Mouse (Mus musculus): Measurements from ENCODE around the gene BC003965. TPM values are rescaled to one million over a fixed set of nuclear protein-coding genes. Genes with fewer than 3 reads are reported as not detected.

Gene BC003965
- total RNA-seq, 2 experiments from 2014 or later = 20.4 to 22.0 TPM

DNA sequence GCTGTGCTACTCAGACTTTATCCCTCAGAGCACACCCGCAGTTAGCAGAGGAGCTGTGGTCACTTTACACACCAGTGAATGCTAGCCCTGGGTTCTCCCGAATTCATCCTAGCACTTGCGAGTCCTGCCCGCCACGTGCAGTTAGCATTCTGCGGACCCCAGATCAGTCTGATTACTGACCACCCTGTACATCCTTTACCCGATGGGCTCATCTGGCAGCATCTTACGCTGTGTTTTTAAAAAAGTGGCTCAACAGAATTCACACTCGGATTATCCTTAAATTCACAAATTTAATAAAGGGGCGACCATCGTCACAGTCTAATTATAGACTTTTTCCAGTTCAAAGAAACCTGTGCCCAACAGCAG lies 3.4 kb downstream of the BC003965 start:
- Histone ChIP-seq H3K27ac (peak overlapping the region; percentile 94), H3K4me3 (peak overlapping the region; percentile 91)
- no peak for DNase-seq (ENCODE audit: low spot score in 2 of 2)
- TF ChIP-seq CTCF (conservative IDR thresholded peaks at IDR 0.05) = no peak

DNA sequence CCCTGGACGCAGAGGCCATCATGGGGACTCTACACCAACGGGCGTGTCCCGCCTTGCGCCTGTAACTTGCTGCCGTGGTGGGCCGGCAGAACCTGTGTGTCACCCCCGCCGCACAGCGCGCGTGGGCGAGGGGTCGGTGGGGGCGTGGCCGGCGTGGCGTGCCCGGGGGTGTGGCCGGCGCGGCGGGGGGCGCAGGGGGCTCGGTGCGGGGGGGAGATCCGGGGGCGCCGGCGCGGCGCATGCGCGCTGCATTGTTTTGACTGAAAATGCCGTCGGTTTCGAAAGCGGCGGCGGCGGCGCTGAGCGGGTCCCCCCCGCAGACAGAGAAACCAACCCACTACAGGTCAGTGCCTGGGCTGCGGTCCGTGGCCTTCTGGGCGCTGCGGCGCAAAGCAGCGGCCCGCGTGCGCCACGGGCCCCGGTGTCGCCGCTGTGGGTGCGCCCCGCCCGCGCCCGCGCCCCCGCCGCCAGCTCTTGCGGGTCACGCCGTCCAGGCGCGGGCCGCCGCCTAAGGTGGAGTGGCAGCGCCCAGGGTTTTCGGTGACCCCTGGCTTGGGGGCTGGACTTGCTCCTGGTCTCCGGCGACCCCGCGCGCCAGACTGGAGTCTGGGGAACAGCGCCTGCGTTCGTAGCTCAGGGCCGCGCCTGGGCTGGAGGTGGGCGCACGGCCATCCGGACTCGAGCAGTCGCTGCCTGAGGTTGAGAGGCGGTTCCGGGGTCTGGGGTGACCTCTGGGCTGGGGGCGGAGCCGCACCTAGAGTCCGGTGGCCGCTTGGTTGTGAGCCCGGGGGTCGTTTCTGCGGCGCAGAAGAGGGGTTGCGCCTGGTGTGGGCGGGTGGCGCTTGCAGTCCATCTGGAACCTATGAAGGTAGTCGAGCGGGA lies 4.0 kb downstream of the BC003965 start, which contains the start of gene Unkl:
TSS of gene Unkl (plus strand) at position 248 of the 882 bp plus-strand sequence.
- TF ChIP-seq CTCF (conservative IDR thresholded peaks at IDR 0.05) = no peak
- H3K27ac ChIP-seq = peak within 1 kb of the TSS; percentile 94
- DNase-seq (ENCODE audit: low spot score in 2 of 2) = peak; percentile 55 to 64
- peak within 1 kb of the TSS; percentile 91 for H3K4me3 ChIP-seq

DNA sequence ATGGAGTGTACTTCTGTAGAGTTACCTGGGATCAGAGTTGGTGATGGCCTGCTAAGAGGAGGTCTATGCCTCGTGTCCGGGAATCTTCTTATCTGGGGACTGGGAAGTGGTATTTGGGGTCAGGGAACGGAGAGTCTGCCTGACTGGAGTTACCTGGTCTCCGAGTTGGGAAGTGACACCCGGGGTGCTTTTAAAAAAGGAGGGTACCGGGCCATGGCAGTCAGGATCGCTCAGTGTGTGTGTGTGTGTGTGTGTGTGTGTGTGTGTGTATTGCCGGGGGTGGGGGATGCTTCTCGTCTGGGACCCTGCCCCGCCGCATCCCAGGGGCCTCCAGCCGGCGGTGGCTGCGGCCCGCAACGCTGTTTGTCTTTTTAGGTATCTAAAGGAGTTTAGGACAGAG lies 4.7 kb downstream of the BC003965 start:
- no peak for TF ChIP-seq CTCF (conservative IDR thresholded peaks at IDR 0.05)
- Histone ChIP-seq H3K4me3 (peak overlapping the region; percentile 91), H3K27ac (peak overlapping the region; percentile 94)
- no peak for DNase-seq (ENCODE audit: low spot score in 2 of 2)

DNA sequence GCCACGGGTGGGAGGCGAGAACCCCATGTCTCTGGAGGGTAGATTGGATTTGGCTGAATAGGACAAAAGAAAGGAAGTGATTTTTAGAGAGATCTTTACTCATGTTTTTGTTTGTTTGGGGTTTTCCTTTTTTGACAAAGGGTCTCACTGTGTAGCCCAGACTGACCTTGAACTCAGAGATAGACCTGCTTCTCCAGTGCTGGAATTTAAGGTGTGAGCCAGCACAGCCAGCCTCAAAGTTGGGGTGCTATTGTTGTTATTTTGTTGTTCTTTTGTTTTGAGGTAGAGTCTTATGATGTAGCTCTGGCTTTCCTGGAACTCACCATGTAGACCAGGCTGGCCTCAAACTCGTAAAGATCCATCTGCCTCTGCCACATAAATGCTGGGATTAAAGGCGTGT lies 18.0 kb downstream of the BC003965 start:
- Histone ChIP-seq H3K4me3 (no peak overlapping the region), H3K27ac (no peak overlapping the region)
- no peak for TF ChIP-seq CTCF (conservative IDR thresholded peaks at IDR 0.05)
- no peak for DNase-seq (ENCODE audit: low spot score in 2 of 2)

DNA sequence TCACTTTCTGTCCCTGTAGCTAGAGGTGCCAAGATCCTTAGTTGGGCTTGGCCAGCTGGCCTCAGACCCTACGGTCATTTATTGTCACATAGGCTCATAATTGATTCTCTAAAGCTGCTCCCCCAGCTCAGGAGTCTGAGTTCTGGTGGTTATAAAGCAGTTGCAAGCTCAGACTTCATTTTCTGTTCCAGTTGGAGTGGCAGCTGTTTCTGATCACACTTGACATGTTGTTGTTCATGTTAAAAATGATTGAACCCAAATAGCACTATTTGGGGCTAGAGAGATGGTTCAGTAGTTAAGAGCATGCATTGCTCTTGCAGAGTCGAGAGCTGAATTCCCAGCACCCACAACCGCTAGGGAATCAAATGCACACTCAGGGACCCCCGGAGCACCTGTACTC lies 25.7 kb downstream of the BC003965 start:
- DNase-seq (ENCODE audit: low spot score in 2 of 2) = peak; percentile 47 to 58
- Histone ChIP-seq H3K27ac (peak overlapping the region; percentile 85), H3K4me3 (no peak overlapping the region)
- TF ChIP-seq CTCF (conservative IDR thresholded peaks at IDR 0.05) = no peak

DNA sequence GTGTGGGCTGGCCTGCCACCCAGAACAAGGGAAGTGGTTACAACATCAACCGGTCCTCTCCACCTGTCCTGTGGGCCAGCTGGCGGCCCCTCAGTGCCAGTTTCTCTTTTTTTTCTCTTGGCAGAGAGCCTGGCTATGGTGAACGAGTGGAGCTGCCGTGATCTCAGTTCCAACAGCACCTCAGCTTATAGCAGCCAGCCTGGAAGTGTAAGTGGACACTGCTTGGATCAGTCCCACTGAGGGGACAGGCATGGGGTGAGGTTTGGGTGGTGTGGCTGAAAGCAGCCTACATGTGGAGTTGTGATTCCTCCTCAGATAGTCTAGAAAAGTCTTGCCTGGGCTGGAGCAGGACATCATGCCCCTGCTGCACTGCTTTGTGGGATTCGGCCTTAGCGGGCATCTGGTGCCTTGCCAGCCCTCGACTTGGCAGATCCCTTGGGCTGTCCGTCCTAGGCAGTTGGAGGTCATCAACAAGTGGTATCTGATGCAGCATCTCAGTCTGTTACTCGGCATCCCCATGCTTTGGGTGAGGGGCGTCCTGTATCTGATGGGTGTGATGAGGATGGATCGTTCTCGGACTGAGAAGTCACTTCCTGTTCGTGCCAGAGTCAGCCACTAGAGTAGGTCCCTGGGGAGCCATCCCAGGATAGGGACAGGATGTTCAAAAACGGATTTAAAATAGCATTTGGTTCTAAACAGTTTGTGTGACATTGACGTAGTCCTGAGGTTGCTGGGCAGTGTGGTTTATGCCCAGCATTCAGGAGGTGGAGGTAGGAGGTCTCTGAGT lies 26.5 kb downstream of the BC003965 start:
- Histone ChIP-seq H3K27ac (peak overlapping the region; percentile 85), H3K4me3 (no peak overlapping the region)
- TF ChIP-seq CTCF (conservative IDR thresholded peaks at IDR 0.05) = no peak
- peak in 1 of 2 experiments; percentile 39 for DNase-seq (ENCODE audit: low spot score in 2 of 2)

DNA sequence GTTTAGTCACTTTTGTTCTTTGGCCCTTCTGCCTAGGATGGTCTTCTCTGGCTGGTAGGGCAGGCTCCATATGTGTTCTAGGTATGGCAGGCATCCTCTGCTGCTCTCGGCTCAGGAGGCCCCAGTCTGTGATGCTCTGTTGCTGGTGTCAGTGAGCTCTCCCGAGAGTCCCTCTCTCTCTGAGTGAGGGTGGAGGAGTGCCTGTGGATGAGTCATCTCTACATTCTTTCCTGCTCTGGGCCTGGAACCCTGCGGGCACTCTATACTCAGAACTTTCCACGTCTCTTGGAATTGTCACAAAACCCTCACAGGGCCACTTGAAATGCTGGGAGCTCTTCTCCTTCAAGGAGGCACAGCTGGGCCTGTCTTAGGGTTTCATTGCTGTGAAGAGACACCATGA lies 27.4 kb downstream of the BC003965 start:
- Histone ChIP-seq H3K27ac (peak overlapping the region; percentile 85), H3K4me3 (no peak overlapping the region)
- no peak for DNase-seq (ENCODE audit: low spot score in 2 of 2)
- no peak for TF ChIP-seq CTCF (conservative IDR thresholded peaks at IDR 0.05)

DNA sequence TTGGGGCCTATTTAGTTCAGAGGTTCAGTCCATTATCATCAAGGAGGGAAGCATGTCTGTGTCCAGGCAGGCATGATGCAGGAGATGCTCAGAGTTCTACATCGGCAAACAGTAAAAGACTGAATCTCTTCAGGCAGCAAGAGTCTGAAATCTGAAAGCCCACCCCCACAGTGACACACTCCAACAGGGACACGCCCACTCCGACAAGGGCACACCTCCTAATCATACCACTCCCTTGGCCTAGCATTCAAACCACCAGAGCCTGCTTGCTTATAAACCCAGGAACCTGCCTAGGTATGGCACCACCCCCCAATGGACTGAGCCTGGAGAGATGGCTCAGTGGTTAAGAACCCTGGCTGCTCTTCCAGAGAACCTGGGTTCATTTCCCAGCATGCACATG lies 31.1 kb downstream of the BC003965 start:
- Histone ChIP-seq H3K27ac (no peak overlapping the region), H3K4me3 (no peak overlapping the region)
- no peak for TF ChIP-seq CTCF (conservative IDR thresholded peaks at IDR 0.05)
- DNase-seq (ENCODE audit: low spot score in 2 of 2) = no peak

DNA sequence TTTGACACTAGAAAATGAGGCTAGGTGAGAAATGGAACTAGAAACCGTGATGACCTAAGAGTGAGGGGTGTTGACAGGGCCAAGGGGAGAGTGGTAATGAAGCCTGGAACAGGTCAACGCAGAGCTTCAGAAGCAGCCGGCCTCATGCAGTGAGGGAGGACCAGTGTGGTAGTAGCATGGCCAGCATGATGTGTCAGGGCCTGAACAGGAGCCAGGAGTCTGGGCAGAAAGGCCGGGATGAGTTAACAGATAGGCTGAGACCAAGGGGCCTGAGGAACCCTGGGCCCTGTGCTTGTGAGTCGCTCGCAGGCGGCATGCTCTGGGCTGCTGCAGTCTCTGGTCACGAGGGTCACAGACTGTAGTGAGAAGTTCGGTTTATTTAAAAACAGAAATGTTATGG lies 34.6 kb downstream of the BC003965 start:
- H3K4me3 ChIP-seq = no peak overlapping the region
- TF ChIP-seq CTCF (conservative IDR thresholded peaks at IDR 0.05) = no peak
- DNase-seq (ENCODE audit: low spot score in 2 of 2) = no peak
- H3K27ac ChIP-seq = peak overlapping the region; percentile 20; the same call in 1 of the 2 replicates

DNA sequence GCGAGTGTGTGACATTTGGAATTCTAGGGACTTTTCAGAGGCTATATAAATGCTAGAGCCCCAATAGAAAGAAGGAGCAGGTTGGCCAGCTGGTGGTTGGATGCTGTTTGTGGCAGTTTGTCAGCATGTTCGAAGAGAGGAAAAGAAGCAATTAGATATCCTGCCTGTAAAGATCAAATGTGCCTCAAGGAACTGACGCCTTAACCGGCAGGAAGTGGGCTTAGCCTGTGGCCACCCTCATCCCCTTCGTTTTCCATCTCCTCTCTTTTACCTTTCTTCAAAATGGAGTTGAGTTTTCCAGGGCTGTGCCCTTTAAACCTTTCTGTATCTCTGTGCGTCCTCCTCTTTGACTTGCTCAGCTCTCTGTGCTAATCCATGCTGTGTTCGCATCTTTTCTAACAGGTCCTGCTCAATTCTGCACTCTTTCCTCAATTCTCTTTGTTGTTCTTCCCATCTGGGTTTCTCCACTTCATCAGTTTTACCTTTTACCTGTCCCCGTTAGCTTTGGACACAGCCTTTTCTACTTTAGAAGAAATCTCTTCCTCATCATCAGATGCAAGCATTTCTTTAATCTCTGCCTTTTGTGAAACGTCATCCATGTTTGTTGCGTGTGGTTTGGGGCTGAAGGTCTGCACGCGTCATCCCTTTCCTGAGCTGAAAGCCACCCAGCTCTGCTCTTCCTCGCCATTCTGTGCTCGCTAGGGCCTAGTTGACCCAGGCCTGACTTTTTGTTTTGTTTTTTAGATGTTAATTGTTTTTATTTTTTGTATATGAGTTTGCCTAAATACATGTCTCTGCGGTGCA lies 35.3 kb downstream of the BC003965 start:
- TF ChIP-seq CTCF (conservative IDR thresholded peaks at IDR 0.05) = no peak
- DNase-seq (ENCODE audit: low spot score in 2 of 2) = no peak
- Histone ChIP-seq H3K27ac (peak overlapping the region; percentile 20; the same call in 1 of the 2 replicates), H3K4me3 (no peak overlapping the region)

DNA sequence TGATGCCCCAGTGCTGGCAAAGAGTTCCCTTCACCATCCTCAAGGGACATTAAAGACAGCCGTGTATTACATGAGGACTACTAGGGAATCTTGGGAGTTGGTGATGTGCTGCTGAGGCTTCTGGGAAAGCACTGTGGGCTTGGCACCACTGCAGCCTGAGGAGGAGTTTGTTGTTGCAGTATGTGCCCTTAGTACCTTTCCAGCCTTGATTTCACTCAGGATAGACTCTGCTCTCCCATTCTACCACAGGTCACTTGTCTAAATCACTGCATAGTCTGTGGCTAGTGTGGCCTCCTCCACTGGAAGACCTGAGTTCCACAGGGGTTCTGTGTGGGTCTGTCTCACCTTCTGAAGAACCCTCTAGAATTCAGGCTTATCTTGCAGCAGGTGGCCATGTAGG lies 36.4 kb downstream of the BC003965 start:
- no peak for TF ChIP-seq CTCF (conservative IDR thresholded peaks at IDR 0.05)
- DNase-seq (ENCODE audit: low spot score in 2 of 2) = no peak
- peak overlapping the region; percentile 89 for H3K27ac ChIP-seq

DNA sequence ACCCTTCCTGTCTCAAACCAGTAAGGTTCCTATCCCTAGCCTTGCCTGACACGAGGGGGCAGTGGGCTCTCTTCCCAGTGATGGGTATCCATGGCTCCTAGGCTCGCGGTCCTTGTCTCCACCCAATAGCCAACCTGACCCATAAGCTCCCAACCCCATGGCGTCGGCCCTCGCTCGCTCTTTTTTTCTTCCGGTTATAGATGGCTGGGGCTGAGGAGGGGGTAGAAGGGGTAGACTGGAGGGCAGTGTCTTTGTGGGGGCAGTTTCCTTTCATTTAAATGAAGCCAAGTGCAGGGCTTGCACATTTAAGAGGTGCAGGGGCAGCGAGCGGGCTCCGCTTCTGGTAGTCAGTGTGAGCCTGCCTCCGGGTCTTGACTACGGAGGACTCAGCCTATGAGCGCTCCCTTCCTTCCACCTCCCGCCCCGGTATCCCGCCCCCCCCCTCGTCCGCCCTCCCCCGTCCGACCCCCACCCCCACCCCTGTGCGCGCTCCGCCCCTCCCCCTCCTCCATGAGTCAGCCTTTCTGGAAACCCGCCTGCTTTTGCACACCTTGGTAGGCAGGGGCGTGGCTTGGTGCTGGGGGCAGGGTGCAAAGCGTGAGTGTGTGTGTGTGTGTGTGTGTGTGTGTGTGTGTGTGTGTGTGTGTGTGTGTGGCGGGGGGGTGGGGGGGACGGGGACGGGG lies 37.6 kb downstream of the BC003965 start:
- DNase-seq (ENCODE audit: low spot score in 2 of 2) = peak in 1 of 2 experiments; percentile 58
- H3K27ac ChIP-seq = peak overlapping the region; percentile 89
- peak overlapping the region; percentile 36 for H3K4me3 ChIP-seq
- no peak for TF ChIP-seq CTCF (conservative IDR thresholded peaks at IDR 0.05)

More for the DNA sequence above, 36.4 kb downstream of the BC003965 start:
- H3K4me3 ChIP-seq = no peak overlapping the region

DNA sequence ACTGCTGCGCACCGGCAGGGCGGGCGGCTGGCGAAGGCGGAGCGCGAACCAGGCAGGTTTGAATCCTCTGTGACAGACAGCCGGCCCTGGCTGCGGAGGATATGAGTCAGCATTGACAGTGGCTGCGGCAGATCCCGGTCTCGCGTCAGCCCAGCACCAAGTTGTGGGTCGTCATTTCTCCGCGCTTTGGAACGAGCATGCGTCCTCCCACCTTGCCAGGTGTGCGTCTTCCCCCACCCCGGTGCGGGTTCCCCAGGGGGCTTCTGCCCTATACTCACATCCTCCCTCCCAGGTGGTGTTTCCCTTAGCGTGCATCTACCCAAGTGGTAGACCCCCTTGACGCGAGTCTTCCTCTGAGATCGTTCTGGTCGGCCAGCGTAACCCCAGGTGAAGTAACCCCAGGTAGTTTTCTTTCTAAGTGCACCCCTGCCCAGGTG lies 38.2 kb downstream of the BC003965 start:
- DNase-seq (ENCODE audit: low spot score in 2 of 2) = peak in 1 of 2 experiments; percentile 36
- Histone ChIP-seq H3K4me3 (peak overlapping the region; percentile 59), H3K27ac (peak overlapping the region; percentile 86)

Measured in layer of hippocampus, adult 2 months (tissue).